Mouse (Mus musculus) MEL-GATA-1-ER (cell line): Measurements from ENCODE around the gene Ldlrad3.

ENCODE experiments used
- DNase-seq: peaks from one replicate; pipeline ENCODE4 v3.0.0-alpha.2; 2012; ENCODE audit warnings: low read depth; ENCODE audit errors: extremely low read depth

The Ldlrad3 gene

DNA sequence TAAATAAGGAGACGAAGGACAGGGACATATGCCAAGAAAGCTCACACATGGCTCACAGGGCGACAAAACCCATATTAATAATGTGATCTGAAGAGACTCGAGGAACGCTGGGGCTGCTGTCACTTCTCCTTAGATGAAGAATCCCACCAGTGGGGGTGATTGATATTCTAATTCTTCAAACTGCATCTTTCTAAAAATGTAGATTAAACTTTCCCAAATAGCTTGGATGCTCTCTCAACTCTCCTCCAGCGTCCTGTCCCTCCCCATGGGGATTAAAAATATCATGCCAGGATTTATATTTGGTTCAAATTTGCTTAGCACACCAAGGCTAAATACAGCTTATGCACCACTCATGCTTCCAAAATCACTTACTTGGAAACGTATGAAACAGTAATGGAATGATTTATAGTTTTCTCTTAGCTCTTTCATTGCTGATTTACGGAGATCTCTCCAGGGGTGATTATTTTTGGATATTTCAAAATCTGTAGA, 182.4 kb downstream of the Ldlrad3 start:
- DNase-seq: no peak

DNA sequence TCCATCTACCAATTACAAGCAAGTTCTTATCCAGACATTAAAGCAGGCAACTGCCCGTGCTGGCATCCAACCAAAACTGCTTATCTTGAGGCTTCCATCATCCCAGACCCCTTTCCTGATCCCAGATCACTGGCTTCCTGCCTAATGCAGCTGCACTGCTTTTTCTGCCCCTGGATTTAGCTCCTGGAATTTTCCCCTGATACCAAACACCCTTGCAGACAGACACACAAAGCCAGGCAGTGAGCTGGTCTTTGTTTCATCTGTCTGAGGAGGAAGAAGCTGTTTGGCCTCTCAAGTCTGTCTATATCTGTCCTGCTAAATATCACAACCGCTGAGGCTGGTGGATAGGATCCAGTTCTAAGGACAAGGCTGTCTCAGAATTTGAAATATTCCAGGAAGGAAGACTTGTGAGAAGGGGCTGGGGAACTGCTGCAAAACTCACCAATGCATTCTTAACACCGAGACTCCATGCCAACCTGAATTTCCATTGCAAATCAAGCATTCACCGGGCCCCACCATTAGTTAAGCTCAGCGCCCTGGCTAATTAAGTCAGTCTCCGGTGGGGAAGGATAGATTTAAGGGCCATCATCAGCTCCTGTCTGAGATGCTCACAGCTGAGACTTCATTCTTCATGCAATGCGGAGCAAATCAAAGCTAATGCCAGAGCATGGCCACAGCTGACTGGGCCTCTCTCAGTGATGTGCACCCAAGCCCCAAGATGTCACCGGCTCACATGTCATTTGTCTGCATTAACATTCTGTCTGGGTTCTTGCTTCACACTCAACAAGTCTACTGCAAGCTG, 183.0 kb downstream of the Ldlrad3 start:
- DNase-seq: no peak

- DNase-seq: no peak
Measured at GRCm38 (mm10) chr2:102002408-102002973, 183.7 kb downstream of the Ldlrad3 start.

DNA sequence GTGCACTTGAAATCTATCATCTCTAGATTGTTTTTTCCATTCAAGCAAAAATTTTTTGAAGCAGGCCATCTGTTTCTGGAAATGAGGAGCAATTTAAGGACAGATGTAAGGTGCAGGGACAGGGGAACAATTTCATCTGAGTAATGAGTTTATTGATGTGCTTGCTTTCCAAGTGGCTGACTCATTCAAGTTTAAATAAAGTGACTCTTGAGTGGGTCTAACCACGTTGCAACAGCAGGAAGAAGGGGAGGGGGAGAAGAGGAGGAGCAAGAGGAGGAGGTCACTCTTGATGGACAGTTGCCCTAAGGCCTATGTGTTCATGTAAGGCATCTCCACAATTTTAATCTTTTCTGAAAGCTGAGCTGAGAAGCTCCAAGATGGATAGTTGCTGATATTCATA, 184.5 kb downstream of the Ldlrad3 start:
- no peak for DNase-seq

DNA sequence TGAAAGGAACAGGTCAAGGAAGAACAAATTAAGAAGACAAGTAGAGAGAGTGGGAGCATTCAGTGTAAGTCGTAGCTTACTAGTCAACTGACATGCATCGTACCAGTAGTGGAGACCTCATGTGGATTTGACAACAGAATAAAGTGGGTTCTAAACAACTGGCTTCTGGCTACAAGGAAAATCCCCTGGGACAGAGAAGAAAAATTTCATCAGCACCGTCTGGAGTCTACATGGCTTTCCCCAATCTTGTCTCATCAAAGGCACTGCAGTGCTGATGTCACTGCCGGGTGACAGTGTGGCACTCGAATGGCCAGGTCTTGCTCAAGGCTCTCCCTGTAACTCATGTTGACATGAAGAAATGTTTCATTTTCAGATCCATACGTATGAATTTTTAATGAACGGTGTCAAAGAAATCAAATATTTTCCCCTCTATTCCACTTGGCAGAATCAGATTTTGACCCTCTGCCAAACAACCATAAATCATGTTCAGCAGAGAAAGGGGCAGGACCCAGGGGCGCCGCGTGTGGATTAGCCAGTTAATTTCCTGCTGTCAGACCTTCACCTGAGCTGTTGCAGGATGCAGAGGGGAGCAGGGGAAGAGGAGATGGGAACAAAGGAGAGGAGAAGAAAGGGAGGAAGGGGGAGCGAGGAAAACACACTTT, 187.1 kb downstream of the Ldlrad3 start:
- no peak for DNase-seq

DNA sequence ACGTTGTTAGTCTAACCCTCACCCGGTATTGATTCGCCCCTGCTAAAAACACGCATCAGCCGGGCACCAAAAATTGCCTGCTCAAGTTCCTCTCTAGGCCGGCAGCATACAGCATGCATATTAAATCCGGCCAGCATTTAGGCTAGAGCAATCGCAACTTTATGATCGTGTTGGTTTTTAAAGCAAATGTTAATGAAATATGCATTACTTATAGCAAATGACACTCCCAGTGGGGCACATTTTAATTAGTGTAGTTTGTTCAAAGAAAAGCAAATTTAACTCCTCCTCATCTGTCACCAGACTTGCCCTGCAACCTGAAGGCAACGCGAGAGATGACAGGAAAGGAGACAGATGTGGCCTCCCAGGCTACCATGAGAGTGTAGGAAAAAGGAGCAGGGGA, 189.2 kb downstream of the Ldlrad3 start:
- no peak for DNase-seq

DNA sequence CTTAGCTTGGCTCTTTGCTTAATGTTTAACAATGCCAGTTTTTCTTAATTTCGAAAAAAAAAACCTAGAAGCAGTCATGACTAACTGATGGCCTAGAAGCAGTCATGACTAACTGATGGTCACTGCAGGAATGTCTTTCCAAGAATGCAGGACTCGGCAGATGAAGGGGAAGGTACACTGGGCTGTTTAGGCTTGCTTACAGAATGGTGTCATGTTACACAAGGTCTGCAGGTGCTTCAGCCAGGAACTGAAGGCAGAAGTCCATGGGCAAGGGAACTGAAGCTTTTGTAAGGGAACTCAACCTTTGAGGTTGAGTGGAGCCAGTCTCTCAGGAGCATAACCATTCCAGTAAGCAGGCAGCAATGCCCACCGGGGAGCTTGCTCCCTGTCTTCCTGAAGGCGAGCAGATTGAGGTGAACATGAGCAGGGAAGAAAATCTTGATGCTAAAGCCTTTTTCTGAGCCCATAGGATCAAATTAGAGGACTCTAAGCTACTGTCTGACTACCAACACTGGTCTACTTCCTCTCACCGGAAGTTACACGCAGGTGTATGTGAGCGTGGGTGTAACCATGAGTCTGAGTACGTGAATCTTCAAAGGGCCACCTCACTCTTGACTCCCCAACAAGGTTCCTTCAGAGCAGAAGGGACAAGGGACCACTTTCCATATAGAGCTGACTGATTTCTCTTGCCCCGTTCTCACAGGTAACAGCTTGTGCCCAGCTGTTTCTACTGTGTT, 193.4 kb downstream of the Ldlrad3 start:
- DNase-seq: no peak

DNA sequence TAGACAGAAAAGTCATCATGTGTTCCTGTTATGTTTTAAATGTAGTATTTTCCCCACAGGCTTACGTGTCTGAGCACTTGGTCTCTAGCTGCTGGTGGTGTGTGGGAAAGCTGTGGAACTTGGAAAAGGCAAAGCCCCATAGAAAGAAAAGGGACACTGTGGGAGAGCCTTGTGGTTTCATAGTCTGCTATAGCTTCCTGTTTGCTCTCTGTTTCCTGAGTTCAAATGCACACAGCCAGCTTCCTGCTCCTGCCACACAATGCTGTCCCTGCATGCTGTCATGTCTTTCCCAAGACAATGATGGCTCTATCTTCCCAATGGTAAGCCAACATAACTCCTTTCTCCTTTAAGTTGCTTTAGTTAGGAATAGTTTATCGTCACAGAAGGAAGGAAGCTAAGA, 194.5 kb downstream of the Ldlrad3 start:
- DNase-seq: no peak

GRCm38 (mm10) chr2:101986344-101987087, 199.7 kb downstream of the Ldlrad3 start:
- no peak for DNase-seq

GRCm38 (mm10) chr2:101983853-101984543, 202.2 kb downstream of the Ldlrad3 start:
- no peak for DNase-seq

DNA sequence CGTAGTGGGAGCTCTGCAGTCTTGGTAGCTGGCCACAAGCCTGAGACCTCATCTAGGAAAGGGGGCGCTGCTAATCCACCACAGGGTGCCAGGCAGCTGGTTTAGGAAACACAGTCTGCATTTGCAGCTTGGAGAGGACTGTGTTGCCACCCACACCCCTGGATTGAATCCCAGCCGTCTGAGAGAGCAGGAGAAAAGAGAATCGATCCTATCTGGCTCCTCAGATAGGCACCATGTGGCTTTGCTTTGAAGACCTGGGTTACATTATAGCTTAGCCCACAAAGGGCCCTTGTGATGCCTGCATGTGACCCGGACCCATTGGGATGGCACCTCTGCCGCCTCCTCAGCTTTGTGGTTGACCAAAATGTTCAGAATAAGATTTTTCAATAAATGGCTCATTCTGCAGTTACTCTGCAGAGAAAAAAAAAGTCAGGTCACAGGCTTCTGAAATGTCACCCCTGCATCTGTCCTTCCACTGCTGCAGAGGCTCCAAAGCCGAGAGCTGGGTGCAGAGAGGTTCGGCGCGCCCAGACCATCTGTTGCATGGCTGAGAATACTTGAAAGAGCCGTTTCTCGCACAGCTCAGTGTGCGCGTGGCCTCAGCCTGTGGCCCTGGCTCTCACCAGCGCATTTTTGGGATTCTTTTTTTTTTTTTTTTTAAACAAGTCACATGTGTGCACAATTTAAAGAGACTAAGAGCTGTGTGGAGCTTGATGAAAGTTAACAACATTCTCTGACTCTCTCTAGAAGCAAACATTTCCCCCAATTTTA, 202.9 kb downstream of the Ldlrad3 start:
- DNase-seq: no peak

DNA sequence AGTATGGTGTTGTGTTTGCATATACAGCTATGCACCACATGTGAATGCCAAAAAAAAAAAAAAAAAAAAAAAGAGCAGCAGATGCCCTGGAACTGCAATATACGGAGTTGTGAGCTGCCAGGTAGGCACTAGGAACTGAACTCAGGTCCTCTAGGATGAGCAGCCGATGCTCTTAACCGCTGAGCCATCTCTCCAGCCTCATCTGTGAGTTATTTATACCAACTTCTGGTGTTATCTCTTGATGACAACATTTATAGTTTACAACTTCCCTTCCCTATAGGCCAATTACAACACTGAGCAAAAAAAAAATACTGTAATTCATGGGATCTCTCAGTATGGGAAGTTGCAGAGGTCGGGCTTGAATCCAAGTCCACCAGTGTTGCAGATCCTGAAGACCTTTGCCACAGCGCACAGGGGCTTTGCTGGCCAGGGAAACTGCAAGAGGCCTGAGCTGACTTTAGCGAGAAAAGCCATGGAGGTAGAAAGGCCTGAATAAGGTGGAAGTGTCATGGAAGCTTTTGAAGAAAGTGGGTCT, 204.2 kb downstream of the Ldlrad3 start:
- no peak for DNase-seq

GRCm38 (mm10) chr2:101981211-101981610, 205.0 kb downstream of the Ldlrad3 start:
- DNase-seq: no peak

DNA sequence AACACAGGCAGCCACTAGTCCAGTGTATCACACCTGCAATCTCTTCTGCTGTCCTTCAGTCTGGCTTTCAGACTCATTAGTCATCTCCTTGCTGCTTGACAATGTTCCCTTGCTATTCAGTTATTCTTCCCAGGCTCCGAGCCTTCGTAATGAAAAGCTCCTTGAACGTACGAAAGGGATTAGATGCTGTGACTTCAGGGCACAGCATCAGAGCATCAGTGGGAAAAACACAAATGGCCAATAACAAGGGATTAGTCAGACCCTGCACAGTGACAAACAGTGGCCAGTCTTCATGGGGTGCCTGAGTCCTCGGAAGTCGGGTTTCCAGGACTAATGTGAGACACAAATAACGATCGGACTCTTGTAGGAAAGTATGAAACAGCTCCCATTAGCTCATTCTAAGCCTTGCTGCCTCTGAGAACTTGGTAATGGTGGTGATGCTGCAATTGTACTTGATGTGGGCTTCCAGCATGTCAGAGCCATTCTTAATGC, 205.7 kb downstream of the Ldlrad3 start:
- no peak for DNase-seq

DNA sequence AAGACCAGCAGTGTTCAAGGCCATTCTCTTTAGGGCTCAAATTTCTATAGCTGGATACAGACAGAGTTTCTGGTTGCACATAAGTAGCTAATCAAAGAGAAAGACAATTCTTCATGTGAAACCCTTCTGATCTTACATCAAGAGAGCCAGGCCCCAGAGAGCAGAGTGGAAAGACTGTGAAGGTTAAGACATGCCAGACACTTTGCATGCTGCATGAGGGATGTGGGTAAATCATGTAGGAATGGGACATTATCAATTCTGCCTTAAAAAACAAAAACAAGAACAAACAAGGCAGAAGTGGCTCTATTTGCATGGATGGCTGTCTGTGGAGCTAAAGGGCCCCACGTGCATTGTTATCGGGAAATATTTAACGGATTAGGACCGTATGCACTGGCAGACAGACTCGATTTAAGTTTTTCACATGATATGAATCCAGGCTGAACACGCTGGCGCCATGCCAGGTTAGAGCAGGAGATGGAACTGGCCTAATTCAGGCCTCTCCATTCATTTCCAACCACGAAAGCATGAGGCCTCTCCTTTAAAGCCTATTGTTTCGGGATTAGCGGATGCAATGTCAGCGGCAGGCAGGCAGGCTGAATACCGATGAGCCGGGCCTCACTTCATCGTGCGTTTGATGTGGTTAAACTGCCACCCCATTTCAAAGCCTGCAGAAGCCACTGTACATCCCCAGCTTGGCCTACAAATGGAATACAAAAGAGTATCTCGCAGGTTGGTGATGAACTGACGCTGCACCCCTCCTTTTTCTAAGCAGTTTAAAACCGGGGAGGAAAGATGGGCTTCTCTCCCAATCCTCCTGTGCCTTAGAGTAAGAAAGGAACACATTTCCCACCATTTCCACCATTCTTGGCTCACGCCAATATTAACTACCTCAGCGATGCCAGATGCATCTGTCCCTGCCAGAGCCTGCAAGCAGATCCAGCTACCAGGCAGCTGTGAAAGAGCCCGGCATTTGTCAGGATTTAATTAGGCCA, 207.4 kb downstream of the Ldlrad3 start:
- no peak for DNase-seq

DNA sequence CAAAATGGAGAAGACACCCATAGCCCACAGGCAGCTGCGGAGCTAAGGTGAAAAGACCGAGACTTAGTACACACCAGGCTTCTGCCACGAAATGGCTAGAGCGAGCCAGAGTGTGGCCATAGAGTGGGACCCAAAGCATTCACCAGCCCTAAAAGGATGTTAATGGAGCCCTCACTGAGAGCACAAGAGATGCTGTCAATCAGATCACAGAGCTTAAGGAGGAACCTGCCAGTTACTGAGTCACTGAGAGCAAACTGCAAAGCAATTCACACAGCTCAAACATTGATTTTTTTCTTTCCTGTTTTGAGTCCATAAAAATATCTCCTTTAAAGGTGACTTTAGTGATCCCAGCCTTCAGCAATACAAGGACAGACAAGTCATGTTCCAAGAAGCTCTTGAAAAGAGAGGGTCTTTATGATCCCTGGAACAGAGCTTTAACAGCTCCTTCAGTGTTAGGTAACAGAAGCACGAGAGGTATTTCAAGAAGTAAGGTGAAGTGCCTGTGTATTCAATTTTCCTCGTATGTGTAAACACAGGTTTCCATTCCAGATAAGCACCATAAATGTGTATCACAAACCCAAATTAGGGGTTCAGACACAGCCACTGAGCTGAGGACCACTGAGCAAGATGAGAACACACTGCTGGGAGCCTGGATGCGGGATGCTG, 209.7 kb downstream of the Ldlrad3 start:
- no peak for DNase-seq

GRCm38 (mm10) chr2:101973810-101974209, 212.4 kb downstream of the Ldlrad3 start:
- no peak for DNase-seq
